Mouse (Mus musculus) limb, embryonic 11.5 days (tissue): ENCODE measurements at regions not wholly inside any gene's neighbourhood (a gene's known extent, or its start where the extent isn't known, plus 50 kb on each side); places are given as distances from the start of the nearest gene placed in this dataset.

Source experiments
- ATAC-seq: fragments of 200-750 bp; cut with Nextera tagmentation; 2 replicates; pipeline ENCODE4 v1.8.0; 2017; ENCODE audit warnings: low read depth; ENCODE audit not compliant: insufficient number of reproducible peaks, low FRiP score, low TSS enrichment
- DNase-seq: peaks from one replicate; pipeline ENCODE4 v3.0.0-alpha.2; 2015; ENCODE audit warnings: low spot score
- H3K27ac ChIP-seq: fragments of 300-500 bp; sonication (generic); replicated peaks from 2 replicates; pipeline ENCODE4 v1.5.1; 2014; ENCODE audit warnings: low read depth, mild to moderate bottlenecking, low read length
- H3K27me3 ChIP-seq: fragments of 300-500 bp; sonication (generic); 2 replicates; pipeline ENCODE4 v1.6.1; 2014; ENCODE audit warnings: mild to moderate bottlenecking, low read length, mixed read lengths; ENCODE audit not compliant: control insufficient read depth, insufficient read depth
- H3K36me3 ChIP-seq: fragments of 300-500 bp; sonication (generic); 2 replicates; pipeline ENCODE4 v1.6.1; 2014; ENCODE audit warnings: mild to moderate bottlenecking, low read length, moderate library complexity, mixed read lengths; ENCODE audit not compliant: control insufficient read depth, insufficient read depth
- H3K4me1 ChIP-seq: fragments of 300-500 bp; sonication (generic); 2 replicates; pipeline ENCODE4 v1.6.1; 2014; ENCODE audit warnings: low read length, mixed read lengths; ENCODE audit not compliant: control insufficient read depth, insufficient read depth
- H3K4me2 ChIP-seq: fragments of 300-500 bp; sonication (generic); 2 replicates; pipeline ENCODE4 v1.6.1; 2014; ENCODE audit warnings: low read depth, mild to moderate bottlenecking, moderate library complexity; ENCODE audit not compliant: severe bottlenecking
- H3K4me3 ChIP-seq: fragments of 300-500 bp; sonication (generic); 2 replicates; pipeline ENCODE4 v1.5.1; 2014; ENCODE audit warnings: low read depth, low read length
- H3K9ac ChIP-seq: fragments of 300-500 bp; sonication (generic); 2 replicates; pipeline ENCODE4 v1.6.1; 2014; ENCODE audit warnings: mild to moderate bottlenecking, low read length
- H3K9me3 ChIP-seq: fragments of 300-500 bp; sonication (generic); 2 replicates; pipeline ENCODE4 v1.6.1; 2016; ENCODE audit warnings: low read length; ENCODE audit not compliant: control insufficient read depth
- WGBS: fragments of 180-500 bp; shearing (Covaris S2); extraction: QIAGEN DNeasy Blood & Tissue Kit; methylation state at CpG from one replicate; pipeline ENCODE4 v1.1.7; 2014; 5-methylcytosine and 5-hydroxymethylcytosine counted together

- H3K9ac ChIP-seq = no peak overlapping the region
- no peak overlapping the region for H3K4me3 ChIP-seq
- no peak overlapping the region for H3K4me2 ChIP-seq
- no peaks in the 10 kb centered on the region for H3K9me3 ChIP-seq
- no peak overlapping the region for H3K27ac ChIP-seq
- no peaks in the 10 kb centered on the region for H3K36me3 ChIP-seq
- DNase-seq = no peak
- no peaks in the 10 kb centered on the region for H3K27me3 ChIP-seq
- H3K4me1 ChIP-seq = no peaks in the 10 kb centered on the region
- no peak for ATAC-seq
- 60% methylated on average over 11 of the region's 11 CpGs for WGBS
Observed at GRCm38 (mm10) chr10:9503569-9504493, 171.2 kb downstream of the Samd5 start.

GRCm38 (mm10) chr10:9498550-9498949, 176.5 kb downstream of the Samd5 start:
- Histone ChIP-seq H3K27me3 (no peaks in the 10 kb centered on the region), H3K4me3 (no peak overlapping the region)
- ATAC-seq = no peak

DNA sequence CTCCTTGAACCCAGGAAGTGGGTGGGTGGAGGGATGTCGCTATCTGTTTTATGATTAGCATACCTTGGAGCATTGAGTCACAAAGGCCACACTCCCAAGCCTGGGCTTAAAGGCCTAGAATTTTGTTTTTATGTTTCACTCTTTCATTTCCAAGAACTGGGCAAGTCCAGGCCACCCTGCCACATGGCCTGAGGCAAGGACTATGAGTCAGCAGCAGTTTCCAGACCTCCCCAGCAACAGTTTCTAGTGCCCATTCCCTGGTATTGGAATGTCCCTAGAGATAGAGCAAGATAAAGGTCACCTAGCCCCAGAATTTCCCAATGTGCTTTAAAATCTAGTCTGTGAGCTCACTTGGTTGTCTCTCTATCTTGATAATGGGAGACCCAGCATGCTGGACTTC, 178.0 kb downstream of the Samd5 start:
- Histone ChIP-seq H3K4me1 (no peaks in the 10 kb centered on the region), H3K9ac (no peak overlapping the region), H3K27ac (no peak overlapping the region), H3K9me3 (no peaks in the 10 kb centered on the region), H3K4me3 (no peak overlapping the region), H3K4me2 (no peak overlapping the region), H3K27me3 (no peaks in the 10 kb centered on the region), H3K36me3 (no peaks in the 10 kb centered on the region)
- no peak for DNase-seq
- no peak for ATAC-seq
- 82% methylated on average over 1 of the region's 1 CpGs for WGBS

More at GRCm38 (mm10) chr10:9498550-9498949, 176.5 kb downstream of the Samd5 start:
- H3K9ac ChIP-seq = no peak overlapping the region
- WGBS = 90% methylated on average over 3 of the region's 3 CpGs
- H3K27ac ChIP-seq = no peak overlapping the region
- H3K9me3 ChIP-seq = no peaks in the 10 kb centered on the region
- H3K4me2 ChIP-seq = no peak overlapping the region
- no peaks in the 10 kb centered on the region for H3K36me3 ChIP-seq
- no peaks in the 10 kb centered on the region for H3K4me1 ChIP-seq
- DNase-seq = no peak

DNA sequence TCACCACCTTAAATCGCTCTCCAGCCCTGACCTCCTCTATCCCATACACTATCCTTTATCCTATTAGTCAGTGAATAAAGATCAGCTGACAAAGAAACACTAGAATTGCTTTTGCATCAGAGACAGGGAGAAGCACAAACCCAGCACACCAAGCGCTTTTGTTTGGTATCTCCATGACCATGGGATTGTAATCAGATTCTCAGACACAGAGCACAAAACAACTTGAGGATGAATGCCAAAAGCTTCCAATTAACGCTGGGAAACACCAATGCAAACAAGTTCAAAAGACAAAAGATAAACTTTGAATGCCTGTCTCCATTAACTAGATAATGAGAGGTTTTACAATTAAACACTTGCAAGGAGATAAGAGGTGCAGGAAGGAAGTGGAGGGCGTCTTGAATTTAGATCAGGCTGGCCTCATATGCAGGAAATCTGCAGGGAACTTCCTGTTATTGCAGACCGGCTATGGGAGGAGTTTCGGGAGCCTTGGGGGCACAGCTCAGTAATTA, 179.8 kb downstream of the Samd5 start:
- DNase-seq = no peak
- Histone ChIP-seq H3K9ac (no peak overlapping the region), H3K9me3 (no peaks in the 10 kb centered on the region), H3K4me3 (no peak overlapping the region), H3K36me3 (no peaks in the 10 kb centered on the region), H3K27ac (no peak overlapping the region), H3K27me3 (no peaks in the 10 kb centered on the region), H3K4me1 (no peaks in the 10 kb centered on the region), H3K4me2 (no peak overlapping the region)
- WGBS = 32% methylated on average over 6 of the region's 6 CpGs
- no peak for ATAC-seq

- Histone ChIP-seq H3K27me3 (no peaks in the 10 kb centered on the region), H3K4me1 (no peaks in the 10 kb centered on the region), H3K4me2 (no peak overlapping the region), H3K4me3 (no peak overlapping the region), H3K27ac (no peak overlapping the region), H3K9me3 (no peaks in the 10 kb centered on the region), H3K36me3 (no peaks in the 10 kb centered on the region), H3K9ac (no peak overlapping the region)
- ATAC-seq (no peak), DNase-seq (no peak)
- WGBS = 83% methylated on average over 2 of the region's 2 CpGs
Observed at GRCm38 (mm10) chr10:9490416-9490815, 184.6 kb downstream of the Samd5 start.

DNA sequence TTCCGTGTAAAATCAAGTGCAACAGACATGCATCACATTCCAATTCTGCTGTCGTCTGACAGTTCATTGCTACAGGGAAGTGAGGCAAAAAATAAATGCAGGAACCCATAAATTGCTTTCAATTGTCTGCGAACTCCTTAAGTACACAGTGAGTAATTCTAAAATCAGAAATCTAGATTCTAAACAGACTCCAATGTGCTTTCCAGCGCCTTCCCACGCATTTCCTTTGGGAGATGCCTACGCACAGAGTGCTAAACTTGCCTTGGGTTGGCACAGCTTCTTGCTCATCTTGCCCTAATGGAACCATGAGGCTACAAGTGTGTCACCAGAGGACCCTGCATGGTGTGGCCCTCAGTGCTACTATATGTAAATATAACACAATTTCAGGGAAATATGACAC, 212.6 kb downstream of the Samd5 start:
- no peak overlapping the region for H3K27ac ChIP-seq
- no peaks in the 10 kb centered on the region for H3K27me3 ChIP-seq
- no peaks in the 10 kb centered on the region for H3K9me3 ChIP-seq
- ATAC-seq (no peak), DNase-seq (no peak)
- no peaks in the 10 kb centered on the region for H3K36me3 ChIP-seq
- no peak overlapping the region for H3K9ac ChIP-seq
- H3K4me1 ChIP-seq = no peaks in the 10 kb centered on the region
- 85% methylated on average over 6 of the region's 6 CpGs for WGBS
- H3K4me3 ChIP-seq = no peak overlapping the region
- no peak overlapping the region for H3K4me2 ChIP-seq

DNA sequence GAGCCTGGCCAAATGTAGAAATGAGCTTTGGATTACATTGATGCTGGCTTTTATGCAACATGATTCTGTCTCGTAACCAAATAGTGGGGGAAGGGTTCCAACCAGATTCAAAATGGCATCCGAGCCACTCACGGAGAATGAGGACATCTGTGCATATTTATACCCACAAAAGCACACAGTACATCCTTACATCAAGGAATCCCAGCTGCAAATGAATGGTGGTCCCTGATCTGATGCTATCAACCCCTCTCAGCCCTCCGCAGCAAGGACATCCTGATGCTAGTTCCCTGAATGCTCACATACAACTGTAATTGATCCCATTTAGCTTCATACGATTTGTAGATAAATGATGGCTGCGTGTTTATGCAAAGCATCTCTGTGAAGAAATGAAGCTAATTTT, 215.9 kb downstream of the Samd5 start:
- Histone ChIP-seq H3K27ac (no peak overlapping the region), H3K9me3 (no peaks in the 10 kb centered on the region), H3K9ac (no peak overlapping the region), H3K4me3 (no peak overlapping the region), H3K36me3 (no peaks in the 10 kb centered on the region), H3K4me2 (no peak overlapping the region), H3K4me1 (no peaks in the 10 kb centered on the region), H3K27me3 (no peaks in the 10 kb centered on the region)
- no peak for ATAC-seq
- 91% methylated on average over 6 of the region's 6 CpGs for WGBS
- DNase-seq = no peak

DNA sequence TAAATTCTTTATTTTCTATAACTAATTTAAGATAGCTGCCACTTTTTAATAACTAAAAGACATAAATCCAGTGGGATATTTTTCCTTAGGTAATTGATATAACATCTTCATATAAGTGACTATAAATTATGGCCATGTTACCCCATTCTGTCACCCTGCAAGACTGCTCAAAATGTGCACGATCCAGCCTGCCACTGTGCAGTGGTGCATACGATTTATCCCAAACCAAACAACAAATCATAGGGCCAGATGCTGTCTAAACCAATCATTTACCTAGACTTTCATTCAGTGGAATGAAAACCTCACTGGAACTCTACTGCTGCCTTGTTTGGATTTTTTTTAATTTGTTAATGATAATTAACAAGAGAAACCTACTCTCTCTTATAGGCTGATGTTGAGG, 216.5 kb downstream of the Samd5 start:
- no peak overlapping the region for H3K4me3 ChIP-seq
- H3K27ac ChIP-seq = no peak overlapping the region
- WGBS = 67% methylated on average over 2 of the region's 2 CpGs
- H3K4me1 ChIP-seq = no peaks in the 10 kb centered on the region
- DNase-seq (no peak), ATAC-seq (no peak)
- no peak overlapping the region for H3K9ac ChIP-seq
- no peaks in the 10 kb centered on the region for H3K9me3 ChIP-seq
- no peaks in the 10 kb centered on the region for H3K36me3 ChIP-seq
- H3K4me2 ChIP-seq = no peak overlapping the region
- H3K27me3 ChIP-seq = no peaks in the 10 kb centered on the region
